11 mouse cellular contexts compared by ENCODE assay signal in the genomic region with DNA sequence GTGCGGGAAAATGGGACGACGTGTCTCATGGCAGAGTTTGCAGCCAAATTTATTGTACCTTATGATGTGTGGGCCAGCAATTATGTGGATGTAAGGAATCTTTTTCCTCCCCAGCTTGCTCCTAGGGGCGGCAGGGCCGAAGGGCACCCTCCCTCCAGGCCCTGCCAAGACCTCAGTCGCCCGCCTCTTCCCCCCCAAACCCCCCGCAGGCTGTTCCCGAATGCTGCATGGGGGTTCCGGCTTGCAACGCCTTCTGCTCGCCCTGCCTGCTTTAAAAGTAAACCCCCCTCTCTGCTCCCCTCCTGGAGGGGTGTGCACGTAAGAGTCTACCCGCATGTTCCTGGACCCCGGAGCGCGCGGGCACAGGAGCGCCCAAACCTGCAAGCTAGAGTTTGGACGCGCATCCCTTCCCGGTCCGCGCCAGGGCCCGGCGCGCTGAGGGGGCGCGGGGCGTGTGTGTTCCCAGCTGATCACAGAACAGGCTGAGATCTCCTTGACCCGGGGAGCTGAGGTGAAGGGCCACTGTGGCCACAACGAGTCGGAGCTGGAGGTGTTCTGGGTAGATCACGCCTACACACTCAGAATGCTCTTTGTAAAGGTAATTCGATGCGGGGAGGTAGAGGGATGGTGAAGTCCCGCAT. TPM values are rescaled to one million over a fixed set of nuclear protein-coding genes. Genes with fewer than 3 reads are reported as not detected.
DNase-seq lines count a peak whose midpoint lies in the region; ATAC-seq and TF ChIP-seq lines count a peak whose summit lies in the region.
"Had no signal": no experiment of that assay in that cellular context is flagged by ENCODE, and none has a peak within 500 bp of the region (broad histone marks: within the 10 kb centered on the region; RNA-seq: fewer than 3 reads in every experiment).

No protein-coding gene starts in this region.

- H3K9ac ChIP-seq in stomach, embryonic 14.5 days (replicated peaks; ENCODE audit: low read depth, low read length) = no peak overlapping the region
- no peak overlapping the region for H3K9ac ChIP-seq in stomach, postnatal 0 days (ENCODE audit: low read length)
- H3K9ac ChIP-seq: liver, embryonic 14.5 days had no signal

- no peaks in the 10 kb centered on the region for H3K36me3 ChIP-seq in stomach, embryonic 14.5 days (ENCODE audit: control insufficient read depth, insufficient read depth, low read length)
- H3K36me3 ChIP-seq in stomach, postnatal 0 days (ENCODE audit: control insufficient read depth, insufficient read depth, low read length) = no peaks in the 10 kb centered on the region
- H3K36me3 ChIP-seq in limb, embryonic 10.5 days = no peaks in the 10 kb centered on the region

- no peaks in the 10 kb centered on the region for H3K9me3 ChIP-seq in stomach, embryonic 14.5 days (ENCODE audit: control insufficient read depth, low read depth, low read length)
- no peaks in the 10 kb centered on the region for H3K9me3 ChIP-seq in stomach, postnatal 0 days (ENCODE audit: control insufficient read depth, low read length)
- no peaks in the 10 kb centered on the region for H3K9me3 ChIP-seq in limb, embryonic 10.5 days (replicated peaks)

- H3K27ac ChIP-seq in stomach, embryonic 14.5 days (ENCODE audit: low read length) = no peak overlapping the region
- no peak overlapping the region for H3K27ac ChIP-seq in stomach, postnatal 0 days (replicated peaks)
- H3K27ac ChIP-seq in limb, embryonic 10.5 days = no peak overlapping the region; the same call in 1 of the 2 replicates
- H3K27ac ChIP-seq: liver, embryonic 14.5 days had no signal

- TF ChIP-seq EP300 in stomach, postnatal 0 days (optimal IDR thresholded peaks at IDR 0.05) = no peak

- 0 out of 2 replicates have a peak, but pooled peaks have one; percentile 19 for ATAC-seq in frontal cortex, adult (ENCODE audit: low TSS enrichment)
- ATAC-seq in stomach, embryonic 14.5 days (ENCODE audit: insufficient number of reproducible peaks, insufficient read depth, low FRiP score, low read depth) = 0 out of 2 replicates have a peak, but pooled peaks have one; percentile 28
- ATAC-seq in stomach, postnatal 0 days (ENCODE audit: low FRiP score, low TSS enrichment) = no peak
- ATAC-seq in megakaryocyte progenitor cell, adult 5-6 weeks (replicated peaks; ENCODE audit: poor library complexity) = no peak

- TF ChIP-seq CTCF in stomach, postnatal 0 days (IDR thresholded peaks at IDR 0.05; ENCODE audit: low read depth) = no peak

- 1% methylated on average over 37 of the region's 37 CpGs for WGBS in stomach, embryonic 14.5 days
- WGBS in stomach, postnatal 0 days = 1% methylated on average over 37 of the region's 37 CpGs
- under 1% methylated on average over 37 of the region's 37 CpGs for WGBS in limb, embryonic 10.5 days

- H3K4me1 ChIP-seq in stomach, embryonic 14.5 days (ENCODE audit: control insufficient read depth, insufficient read depth, low read length) = 0 out of 2 replicates have a peak, but pooled peaks cover 3% of the 10 kb centered on the region
- no peaks in the 10 kb centered on the region for H3K4me1 ChIP-seq in stomach, postnatal 0 days (replicated peaks; ENCODE audit: control insufficient read depth, insufficient read depth)
- peaks cover 24% of the 10 kb centered on the region for H3K4me1 ChIP-seq in limb, embryonic 10.5 days

- DNase-seq in frontal cortex, adult 2 months (ENCODE audit: extremely low spot score in 1 of 2, low spot score in 1 of 2) = no peak
- DNase-seq in stomach, postnatal 0 days (ENCODE audit: low spot score) = no peak
- peak; percentile 53 for DNase-seq in limb, embryonic 10.5 days (ENCODE audit: low spot score)
- no peak for DNase-seq in spleen, postnatal 4 days (ENCODE audit: low spot score in 2 of 2)
- no peak for DNase-seq in urinary bladder, postnatal 25 days (ENCODE audit: low spot score)
- DNase-seq: spleen, adult 18-20 months had no signal

- peak overlapping the region; percentile 17 for H3K4me3 ChIP-seq in stomach, embryonic 14.5 days (ENCODE audit: low read depth, low read length)
- no peak overlapping the region for H3K4me3 ChIP-seq in stomach, postnatal 0 days (ENCODE audit: low read depth, low read length)
- H3K4me3 ChIP-seq in limb, embryonic 10.5 days = peak overlapping the region; percentile 53

- H3K4me2 ChIP-seq in stomach, embryonic 14.5 days (replicated peaks; ENCODE audit: low read depth, low read length) = peak overlapping the region; percentile 26
- H3K4me2 ChIP-seq in stomach, postnatal 0 days (replicated peaks; ENCODE audit: low read depth) = no peak overlapping the region

- H3K27me3 ChIP-seq in stomach, embryonic 14.5 days (ENCODE audit: control insufficient read depth, insufficient read depth, low read length) = peaks cover 34% of the 10 kb centered on the region
- H3K27me3 ChIP-seq in stomach, postnatal 0 days (ENCODE audit: control insufficient read depth, insufficient read depth, low read length) = peaks cover 4% of the 10 kb centered on the region; the same call in 1 of the 2 replicates
- peaks cover 50% of the 10 kb centered on the region for H3K27me3 ChIP-seq in limb, embryonic 10.5 days (ENCODE audit: low read depth, poor library complexity, severe bottlenecking)

RNA-seq across cellular contexts. Expression of gene Lamp5, which starts 7.1 kb away (rescaled TPM):
- polyA plus RNA-seq in frontal cortex, adult 2 months (2012; rRNA removed) = 199 and 282 TPM in 2 replicates
- not detected in 2 replicates for polyA plus RNA-seq in stomach, embryonic 14.5 days (2014; fragmentation: Nextera tagmentation; extraction: Ambion mirVana)
- 0.06 TPM in 1 of 2 replicates, not detected in the other for polyA plus RNA-seq in stomach, postnatal 0 days (2015; fragmentation: Nextera tagmentation; extraction: Ambion mirVana)
- 0.23 TPM in 1 of 2 replicates, not detected in the other for polyA plus RNA-seq in limb, embryonic 10.5 days (2016; fragmentation: Nextera tagmentation; extraction: Ambion mirVana)
- total RNA-seq in megakaryocyte progenitor cell, adult 5-6 weeks (2015) = not detected in 2 replicates
- total RNA-seq in megakaryocyte progenitor cell, adult 5-6 weeks (2017) = not detected in 2 replicates
- total RNA-seq: heart, adult 8-10 months had no signal

Comparison
In these comparisons a context has a peak if more than half of its experiments do, and no peak if none do; other contexts are left out.
1. ATAC-seq: peak in frontal cortex, adult (single experiment) and stomach, embryonic 14.5 days (single experiment); none in stomach, postnatal 0 days (single experiment) and megakaryocyte progenitor cell, adult 5-6 weeks (single experiment).
2. RNA of gene Lamp5, which starts 7.1 kb away (polyA plus RNA-seq): 199 to 282 TPM in frontal cortex, adult 2 months; not detected in stomach, embryonic 14.5 days, 0.23 TPM in limb, embryonic 10.5 days and 0.06 TPM in stomach, postnatal 0 days; every median in the first group is over 100 times any median in the second.